Mouse (Mus musculus) monocyte, adult 2 months (primary cell): Measurements from ENCODE around the gene Tlr4.

Experiments used
- DNase-seq, 2 experiments: peaks; one replicate each; pipeline ENCODE4 v3.0.0; 2022; ENCODE audit warnings: low spot score in 2 of 2, low read depth in 1 of 2

Tlr4 gene

GRCm38 (mm10) chr4:66827463-66828162, at the start of gene Tlr4:
TSS of gene Tlr4 (plus strand) at chr4:66827584.
- peak; percentile 71 to 82 for DNase-seq

- no peak for DNase-seq
Observed at GRCm38 (mm10) chr4:66794283-66794682, 33.1 kb upstream of the Tlr4 start.

- no peak for DNase-seq
Observed at GRCm38 (mm10) chr4:66796683-66797082, 30.7 kb upstream of the Tlr4 start.

GRCm38 (mm10) chr4:66804552-66805301, 22.7 kb upstream of the Tlr4 start:
- no peak for DNase-seq

GRCm38 (mm10) chr4:66805747-66806146, 21.6 kb upstream of the Tlr4 start:
- no peak for DNase-seq

- DNase-seq, result no peak
Observed at GRCm38 (mm10) chr4:66816364-66817026, 10.9 kb upstream of the Tlr4 start.

- no peak for DNase-seq
Observed at GRCm38 (mm10) chr4:66821171-66821570, 6.2 kb upstream of the Tlr4 start.

- DNase-seq, result no peak
Observed at GRCm38 (mm10) chr4:66821764-66822163, 5.6 kb upstream of the Tlr4 start.

- no peak for DNase-seq
Observed at GRCm38 (mm10) chr4:66828163-66828668, 832 bp downstream of the Tlr4 start.

- no peak for DNase-seq
Observed at GRCm38 (mm10) chr4:66828686-66829085, 1.3 kb downstream of the Tlr4 start.

GRCm38 (mm10) chr4:66838071-66838470, 10.7 kb downstream of the Tlr4 start:
- no peak for DNase-seq

GRCm38 (mm10) chr4:66843255-66843654, 15.9 kb downstream of the Tlr4 start:
- DNase-seq, result peak in 1 of 2 experiments; percentile 6

GRCm38 (mm10) chr4:66852011-66852410, 24.6 kb downstream of the Tlr4 start:
- DNase-seq, result peak in 1 of 2 experiments; percentile 8

GRCm38 (mm10) chr4:66856992-66857391, 29.6 kb downstream of the Tlr4 start:
- DNase-seq, result no peak

- no peak for DNase-seq
Observed at GRCm38 (mm10) chr4:66869919-66870318, 42.5 kb downstream of the Tlr4 start.

- no peak for DNase-seq
Observed at GRCm38 (mm10) chr4:66872026-66872425, 44.6 kb downstream of the Tlr4 start.

GRCm38 (mm10) chr4:66873342-66873741, 46.0 kb downstream of the Tlr4 start:
- DNase-seq, result no peak

- DNase-seq, result no peak
Observed at GRCm38 (mm10) chr4:66875751-66876150, 48.4 kb downstream of the Tlr4 start.

GRCm38 (mm10) chr4:66877609-66878008, 50.2 kb downstream of the Tlr4 start:
- no peak for DNase-seq

- DNase-seq, result no peak
Observed at GRCm38 (mm10) chr4:66881496-66881895, 54.1 kb downstream of the Tlr4 start.

- DNase-seq, result no peak
Observed at GRCm38 (mm10) chr4:66883264-66883663, 55.9 kb downstream of the Tlr4 start.

- DNase-seq, result no peak
Observed at GRCm38 (mm10) chr4:66894547-66894946, 67.2 kb downstream of the Tlr4 start.
